Mouse (Mus musculus) forebrain, embryonic 13.5 days (tissue): ENCODE measurements around the gene Alkbh8. TPM values are rescaled to one million over a fixed set of nuclear protein-coding genes. Genes with fewer than 3 reads are reported as not detected.
"Not testable (repeated sequence)": the region's sequence is repeated elsewhere in the genome, so short reads cannot be mapped to it uniquely, and the experiment has no call there.

Experiments used
- ATAC-seq: fragments of 200-750 bp; cut with Nextera tagmentation; 2 replicates; pipeline ENCODE4 v1.8.0; 2017
- H3K27ac ChIP-seq: fragments of 300-500 bp; sonication (generic); 2 replicates; pipeline ENCODE4 v1.5.1; 2015; ENCODE audit warnings: inconsistent platforms, mild to moderate bottlenecking, moderate library complexity
- H3K27me3 ChIP-seq: fragments of 300-500 bp; sonication (generic); 2 replicates; pipeline ENCODE4 v1.6.1; 2015; ENCODE audit warnings: mild to moderate bottlenecking, inconsistent platforms
- H3K36me3 ChIP-seq: fragments of 300-500 bp; sonication (generic); 2 replicates; pipeline ENCODE4 v1.6.1; 2015; ENCODE audit warnings: mild to moderate bottlenecking, inconsistent platforms; ENCODE audit not compliant: poor library complexity, severe bottlenecking
- H3K4me1 ChIP-seq: fragments of 300-500 bp; sonication (generic); 2 replicates; pipeline ENCODE4 v1.6.1; 2015; ENCODE audit warnings: inconsistent platforms
- H3K4me2 ChIP-seq: fragments of 300-500 bp; sonication (generic); 2 replicates; pipeline ENCODE4 v1.6.1; 2015; ENCODE audit warnings: inconsistent platforms, mild to moderate bottlenecking, moderate library complexity
- H3K4me3 ChIP-seq: fragments of 300-500 bp; sonication (generic); 2 replicates; pipeline ENCODE4 v1.5.1; 2015; ENCODE audit warnings: mild to moderate bottlenecking, inconsistent platforms
- H3K9ac ChIP-seq: fragments of 300-500 bp; sonication (generic); 2 replicates; pipeline ENCODE4 v1.6.1; 2015; ENCODE audit warnings: mild to moderate bottlenecking, inconsistent platforms
- H3K9me3 ChIP-seq: fragments of 300-500 bp; sonication (generic); replicated peaks from 2 replicates; pipeline ENCODE4 v1.6.1; 2016; ENCODE audit warnings: inconsistent platforms
- WGBS: fragments of 180-500 bp; shearing (Covaris S2); methylation state at CpG from one replicate; pipeline ENCODE4 v1.1.7; 2015; 5-methylcytosine and 5-hydroxymethylcytosine counted together
- polyA plus RNA-seq: library from polyadenylated mRNA; unstranded; fragments of >200 nt; fragmentation: Nextera tagmentation; extraction: Ambion mirVana; gene quantifications from 2 replicates; pipeline ENCODE4 v1.2.1, GENCODE M21; 2015

Alkbh8 gene
- polyA plus RNA-seq, 1 experiment from 2014 or later, result 49.5 TPM

GRCm38 (mm10) chr9:3403251-3404208, 68.6 kb downstream of the Alkbh8 start, which contains the start of gene Cwf19l2:
Cwf19l2 (plus strand) TSS chr9:3403592.
- no peak within 1 kb of the TSS; the same call in 1 of the 2 replicates for H3K27ac ChIP-seq
- H3K9ac ChIP-seq, result peak within 1 kb of the TSS; percentile 75
- no peaks in the 10 kb centered on the region for H3K36me3 ChIP-seq
- ATAC-seq, result peak; percentile 97
- H3K4me2 ChIP-seq, result peak within 1 kb of the TSS; percentile 70
- H3K9me3 ChIP-seq, result no peaks in the 10 kb centered on the region
- no peaks in the 10 kb centered on the region for H3K27me3 ChIP-seq
- peak within 1 kb of the TSS; percentile 66 for H3K4me3 ChIP-seq
- under 1% methylated on average over 28 of the region's 28 CpGs for WGBS
- H3K4me1 ChIP-seq, result 0 out of 2 replicates have a peak, but pooled peaks cover 2% of the 10 kb centered on the region

GRCm38 (mm10) chr9:3404372-3404771, 69.4 kb downstream of the Alkbh8 start:
- H3K9me3 ChIP-seq, result no peaks in the 10 kb centered on the region
- peak overlapping the region; percentile 75 for H3K9ac ChIP-seq
- 0 out of 2 replicates have a peak, but pooled peaks cover 2% of the 10 kb centered on the region for H3K4me1 ChIP-seq
- H3K4me3 ChIP-seq, result peak overlapping the region; percentile 66
- WGBS, result under 1% methylated on average over 13 of the region's 13 CpGs
- H3K36me3 ChIP-seq, result no peaks in the 10 kb centered on the region
- H3K4me2 ChIP-seq, result peak overlapping the region; percentile 70
- peak; percentile 31 for ATAC-seq
- no peaks in the 10 kb centered on the region for H3K27me3 ChIP-seq
- H3K27ac ChIP-seq, result no peak overlapping the region

- not testable (repeated sequence) for H3K27ac ChIP-seq, H3K9ac ChIP-seq, H3K4me2 ChIP-seq, ATAC-seq, H3K27me3 ChIP-seq, H3K4me3 ChIP-seq, H3K4me1 ChIP-seq, H3K9me3 ChIP-seq, H3K36me3 ChIP-seq
- WGBS, result 74% methylated on average over 6 of the region's 6 CpGs
These were observed 104.8 kb downstream of the Alkbh8 start for GRCm38 (mm10) chr9:3439555-3440300.

Other genes with a start within 250 kb of the Alkbh8 start
- 14.4 and 15.5 TPM in 2 replicates for gene Cwf19l2, start 68.5 kb downstream of the Alkbh8 start, polyA plus RNA-seq
- gene Gucy1a2, start 197.6 kb downstream of the Alkbh8 start, polyA plus RNA-seq, result 3.8 and 4.6 TPM in 2 replicates